Mouse (Mus musculus) B cell, adult 2 months (primary cell): Measurements from ENCODE around the gene Ppp1r10.

Experiments
- DNase-seq, 2 experiments: peaks; one replicate each; pipeline ENCODE4 v3.0.0; 2022

Gene Ppp1r10

DNA sequence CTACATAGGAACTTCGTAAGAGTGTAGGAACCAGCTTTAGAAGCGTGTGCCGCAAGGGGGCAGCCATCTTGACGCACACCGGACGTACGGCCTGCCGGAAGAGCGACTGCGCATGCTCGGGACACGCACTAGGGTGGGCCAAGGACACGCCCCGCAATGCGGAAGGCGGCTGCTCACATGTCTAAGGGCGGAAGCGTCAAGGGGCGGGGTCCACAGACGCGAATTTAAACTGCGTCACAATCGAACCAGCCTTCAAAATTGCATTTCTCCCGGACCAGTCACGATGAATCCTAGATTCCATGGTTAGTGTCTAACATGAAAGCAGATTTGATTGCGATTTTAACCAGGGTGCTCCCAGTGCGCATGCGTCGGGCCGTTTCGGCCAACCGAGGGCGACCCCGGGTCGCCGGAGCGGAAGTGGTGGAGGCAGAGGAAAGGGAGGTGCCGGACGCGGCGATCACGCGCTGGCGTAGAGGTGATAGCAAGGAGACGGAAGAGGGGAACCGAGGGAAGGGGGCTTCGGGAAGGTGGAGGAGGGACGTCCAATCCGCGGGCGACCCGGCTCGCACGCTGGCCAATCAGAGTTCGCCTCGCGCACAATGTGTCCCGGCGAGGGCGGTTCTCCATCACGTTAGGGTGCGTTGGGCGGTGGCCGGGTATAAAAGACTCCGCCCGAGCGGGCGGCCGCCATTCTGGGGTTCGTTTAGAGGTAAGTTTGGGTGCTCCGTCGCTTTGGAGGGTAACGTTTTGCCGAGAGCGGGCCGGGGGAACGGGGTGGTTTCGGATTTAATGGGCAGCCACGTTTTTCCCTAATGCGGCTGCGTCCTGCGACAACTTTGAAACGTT, at the start of gene Ppp1r10, which contains the start of gene Mrps18b:
Gene Ppp1r10 (plus strand): TSS at position 138 of the 846 bp plus-strand sequence.
Gene Mrps18b (minus strand): TSS at position 93 of the 846 bp plus-strand sequence.
- DNase-seq, result peak; percentile 97 to 98

DNA sequence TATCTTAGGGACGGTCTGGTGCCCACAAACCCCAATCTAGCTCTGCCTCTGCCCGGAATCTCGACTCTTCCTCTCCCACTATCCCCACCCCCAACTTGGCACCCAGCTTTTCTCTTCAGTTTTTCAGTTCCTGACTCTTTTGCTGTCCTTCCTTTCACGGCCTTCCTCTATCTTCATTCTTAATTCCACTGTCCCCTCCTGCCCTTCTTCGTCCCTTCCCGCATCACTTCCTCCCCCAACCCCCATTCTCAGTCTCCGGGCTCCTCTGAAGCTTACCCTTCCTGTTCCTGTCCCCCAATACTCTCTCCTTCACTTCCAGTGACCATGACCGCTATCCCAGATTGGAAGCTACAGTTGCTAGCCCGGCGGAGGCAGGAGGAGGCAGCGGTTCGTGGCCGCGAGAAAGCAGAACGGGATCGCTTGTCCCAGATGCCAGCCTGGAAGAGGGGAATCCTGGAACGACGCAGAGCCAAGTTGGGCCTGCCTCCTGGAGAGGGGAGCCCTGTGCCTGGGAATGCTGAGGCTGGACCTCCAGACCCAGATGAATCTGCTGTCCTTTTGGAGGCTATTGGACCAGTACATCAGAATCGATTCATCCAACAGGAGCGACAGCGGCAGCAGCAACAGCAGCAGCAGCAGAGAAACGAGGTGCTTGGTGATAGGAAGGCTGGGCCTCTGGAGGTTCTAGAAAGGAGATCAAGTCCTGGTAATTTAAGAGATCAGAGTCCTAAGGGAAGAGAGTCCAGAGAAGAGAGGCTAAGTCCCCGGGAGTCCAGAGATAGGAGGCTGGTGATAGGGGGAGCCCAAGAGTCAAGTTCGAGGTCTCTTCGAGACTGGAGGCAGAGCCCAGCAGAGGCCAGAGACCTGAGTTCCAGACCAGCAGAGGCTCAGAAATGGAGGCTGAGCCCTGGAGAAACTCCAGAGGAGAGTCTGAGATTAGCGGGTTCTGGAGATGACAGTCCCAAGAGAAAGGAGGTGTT, 49.0 kb upstream of the Ppp1r10 start:
- DNase-seq, result peak; percentile 66

DNA sequence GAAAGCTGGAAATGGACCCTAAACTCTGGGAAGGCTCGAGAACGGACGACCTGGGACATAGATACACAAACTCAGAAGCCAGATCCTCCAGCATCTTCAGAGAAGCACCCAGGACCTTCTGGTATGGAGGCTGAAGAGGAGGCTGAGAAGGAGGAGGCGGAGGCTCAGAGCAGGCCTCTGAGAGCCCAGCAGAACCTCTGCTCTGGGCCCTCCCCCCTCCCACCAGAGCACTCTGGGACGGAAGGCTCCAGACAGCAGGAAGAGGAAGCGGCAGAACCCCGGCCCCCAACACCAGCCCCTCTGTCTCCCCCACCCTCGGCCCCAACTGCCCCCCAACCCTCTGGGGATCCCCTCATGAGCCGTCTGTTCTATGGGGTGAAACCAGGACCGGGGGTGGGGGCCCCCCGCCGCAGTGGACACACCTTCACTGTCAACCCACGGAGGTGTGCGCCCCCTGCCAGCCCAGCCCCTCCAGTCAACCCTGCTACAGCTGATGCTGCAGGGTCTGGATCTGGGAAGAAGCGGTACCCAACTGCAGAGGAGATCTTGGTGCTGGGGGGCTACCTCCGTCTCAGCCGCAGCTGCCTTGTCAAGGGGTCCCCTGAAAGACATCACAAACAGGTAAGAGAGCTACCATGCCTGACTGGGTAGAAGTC, 47.9 kb upstream of the Ppp1r10 start:
- peak; percentile 49 to 50 for DNase-seq

DNA sequence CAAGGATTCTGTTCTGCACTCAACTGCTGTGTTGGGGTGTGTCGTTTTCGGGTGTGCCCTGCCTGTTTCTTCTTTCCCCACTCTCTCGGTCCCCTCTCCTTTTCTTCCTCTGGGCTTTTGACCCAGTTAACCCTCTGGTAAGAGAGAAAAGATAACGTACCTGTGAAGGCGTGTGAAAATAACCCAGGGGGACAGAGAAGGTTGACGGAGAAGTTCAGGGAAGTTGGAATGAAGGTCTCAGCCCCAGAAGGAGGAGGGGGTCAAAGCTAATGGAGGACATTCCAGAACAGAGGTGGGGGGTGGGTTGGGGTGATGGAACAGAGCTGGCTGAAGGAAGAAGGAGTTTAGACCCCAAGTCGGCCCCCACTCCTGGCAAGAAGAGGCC, 47.3 kb upstream of the Ppp1r10 start:
- DNase-seq, result peak; percentile 19 to 30

DNA sequence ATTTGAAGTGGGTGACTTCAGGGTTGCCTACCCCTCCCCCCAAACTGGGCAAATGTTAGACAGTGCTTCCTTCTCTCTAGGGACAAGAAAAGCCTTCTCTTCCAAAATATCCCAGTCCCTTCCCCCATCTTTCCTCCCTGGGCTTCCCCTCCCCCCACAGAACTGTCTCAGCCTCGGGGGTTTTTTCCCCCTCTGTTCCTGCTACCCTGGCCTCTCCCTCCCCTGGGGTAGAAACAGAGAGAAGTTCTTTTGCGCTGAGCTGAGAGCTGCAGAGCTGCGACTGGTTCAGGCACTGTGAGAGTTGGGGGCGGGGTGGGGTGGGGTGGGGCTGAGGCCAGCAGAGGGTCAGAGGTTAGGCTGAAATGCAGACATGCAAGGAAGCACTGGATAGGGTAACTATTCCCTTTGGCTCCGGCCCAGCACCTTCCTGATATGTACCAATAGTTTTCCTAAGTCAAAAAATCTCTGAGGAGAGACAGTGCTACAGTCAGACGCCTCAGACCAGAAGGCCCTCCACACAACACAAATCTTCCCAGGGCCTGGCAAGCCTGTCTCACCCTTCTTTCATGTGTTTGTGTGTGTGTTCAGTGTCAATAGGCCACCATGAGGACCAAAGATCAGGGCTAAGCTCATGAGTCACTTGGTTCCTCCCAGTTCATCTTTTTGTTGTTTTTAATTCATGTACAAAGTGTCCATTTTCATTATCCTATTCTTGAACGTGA, 46.7 kb upstream of the Ppp1r10 start:
- peak; percentile 21 to 29 for DNase-seq

DNA sequence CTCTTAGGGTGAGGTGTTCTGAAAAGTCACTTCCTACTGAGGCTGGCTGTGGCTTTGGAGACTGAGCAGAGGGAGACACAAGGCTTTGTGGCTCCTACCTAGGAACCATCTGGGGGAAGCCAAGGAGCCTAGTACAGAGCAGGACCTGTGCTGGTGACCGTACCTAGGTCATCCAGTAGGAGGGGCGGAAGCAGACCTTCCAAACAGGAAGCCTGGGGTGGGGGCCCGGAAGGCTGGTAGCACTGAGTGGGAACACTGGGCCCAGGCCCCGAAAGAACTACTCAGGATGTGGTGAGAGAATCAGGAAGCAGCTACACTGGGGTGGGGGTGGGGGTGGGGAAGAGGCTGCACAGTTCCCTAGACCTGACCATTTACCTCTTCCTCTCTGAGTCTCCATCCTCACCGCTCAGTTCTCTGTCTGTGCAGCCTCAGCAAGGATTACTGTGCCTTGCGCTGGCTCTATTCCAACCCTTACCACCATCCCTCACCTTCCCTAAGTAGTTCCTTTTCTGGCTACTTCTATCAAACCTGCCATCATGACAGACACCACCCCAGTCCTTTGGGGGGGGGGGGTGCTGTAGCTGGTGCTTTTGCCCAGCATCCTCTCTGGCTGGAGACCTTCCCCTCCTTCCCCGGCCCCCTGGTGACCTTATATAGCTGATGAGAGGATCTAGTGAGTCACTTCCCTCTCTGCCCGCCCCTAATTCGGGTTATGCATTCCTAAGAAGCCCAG, 45.9 kb upstream of the Ppp1r10 start:
- peak; percentile 81 to 84 for DNase-seq

DNA sequence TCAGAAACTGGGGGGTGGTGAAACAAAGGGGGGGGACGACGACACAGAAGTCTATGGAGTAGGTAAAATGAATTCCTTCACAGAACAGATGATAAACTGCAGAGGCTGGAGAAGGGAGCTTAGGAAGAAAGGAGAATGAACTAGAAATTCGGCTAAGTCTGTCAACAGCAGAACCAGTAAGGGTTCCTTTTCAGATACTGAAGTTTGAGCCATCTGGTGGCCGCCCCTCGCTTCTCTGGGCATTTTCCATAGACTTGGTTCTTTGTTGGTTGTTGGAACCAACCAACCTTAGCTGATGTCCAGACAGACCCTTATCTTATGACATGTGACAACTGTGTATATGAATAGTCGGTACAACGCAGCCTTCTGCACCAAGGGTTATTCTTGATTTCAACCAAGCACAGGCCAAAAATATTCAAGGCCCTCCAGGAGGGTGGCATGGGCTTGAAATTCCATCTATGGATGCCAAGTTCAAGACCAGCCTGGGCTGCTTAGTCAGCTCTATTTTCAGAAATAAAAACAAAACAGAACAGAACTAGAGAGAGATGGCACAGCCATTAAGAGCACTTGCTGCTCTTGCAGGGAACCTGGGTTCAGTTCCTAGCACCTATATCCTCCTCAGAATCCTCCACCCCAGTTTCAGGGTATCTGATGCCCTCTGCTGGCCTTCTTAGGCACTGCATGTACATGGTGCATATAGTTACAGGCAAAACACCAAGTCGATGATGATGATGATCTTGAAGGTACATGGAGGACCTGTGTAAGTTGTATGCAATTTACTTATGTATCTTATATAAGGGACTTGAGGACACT, 45.1 kb upstream of the Ppp1r10 start:
- peak; percentile 81 to 82 for DNase-seq

DNA sequence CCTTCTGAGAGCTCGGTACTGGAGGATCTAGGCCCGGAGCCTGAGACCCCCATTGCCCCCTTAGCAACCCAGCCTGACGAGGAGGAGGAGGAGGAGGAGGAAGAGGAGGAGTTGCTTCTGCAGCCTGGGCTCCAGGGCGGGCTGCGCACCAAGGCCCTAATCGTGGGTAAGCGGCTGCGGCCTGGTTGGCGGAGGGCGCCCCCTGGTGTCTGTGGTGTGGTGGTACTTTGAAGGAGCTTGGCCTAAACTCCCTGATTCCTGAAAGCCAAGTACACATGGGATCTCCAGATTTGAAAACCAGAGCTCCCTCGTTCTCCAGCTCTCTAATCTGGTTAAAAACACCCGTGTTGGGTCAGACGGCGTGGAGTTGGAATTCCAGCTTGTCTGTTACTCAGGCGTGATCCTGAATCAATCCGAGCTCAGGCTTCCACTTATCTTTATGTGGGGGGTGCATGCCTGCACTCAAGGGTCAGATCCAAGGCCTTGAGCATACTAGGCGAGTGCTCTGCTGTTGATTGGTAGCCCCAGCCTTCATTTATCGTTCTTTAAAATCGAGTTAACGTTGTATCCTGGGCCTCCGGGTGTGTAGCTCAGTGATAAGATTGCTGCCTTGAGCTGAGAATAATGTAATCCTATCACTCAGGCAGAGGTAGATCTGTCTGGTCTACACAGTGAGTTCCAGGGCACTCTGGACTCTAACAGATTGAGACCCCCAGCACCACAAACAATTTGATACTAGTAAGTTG, 42.3 kb upstream of the Ppp1r10 start:
- peak; percentile 93 to 94 for DNase-seq

DNA sequence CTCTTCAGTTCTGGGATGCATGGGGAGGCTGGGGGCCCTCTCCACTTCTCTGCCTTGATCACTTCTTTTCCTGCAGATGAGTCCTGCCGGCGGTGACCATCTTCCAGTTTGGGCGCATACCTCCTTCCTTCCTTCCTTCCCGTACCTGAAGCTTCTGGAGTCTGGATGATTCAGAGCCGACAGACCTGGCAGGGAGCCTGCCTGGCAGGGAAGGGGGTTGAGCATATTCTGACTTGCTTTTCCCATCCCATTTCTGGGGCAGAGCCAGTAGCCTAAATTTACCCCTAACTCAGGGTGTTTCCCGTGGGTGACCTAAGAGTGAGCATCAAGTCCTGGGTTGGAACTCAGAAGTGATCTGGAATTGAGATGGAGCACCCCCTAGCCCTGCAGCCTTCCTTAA, 41.5 kb upstream of the Ppp1r10 start:
- no peak for DNase-seq

DNA sequence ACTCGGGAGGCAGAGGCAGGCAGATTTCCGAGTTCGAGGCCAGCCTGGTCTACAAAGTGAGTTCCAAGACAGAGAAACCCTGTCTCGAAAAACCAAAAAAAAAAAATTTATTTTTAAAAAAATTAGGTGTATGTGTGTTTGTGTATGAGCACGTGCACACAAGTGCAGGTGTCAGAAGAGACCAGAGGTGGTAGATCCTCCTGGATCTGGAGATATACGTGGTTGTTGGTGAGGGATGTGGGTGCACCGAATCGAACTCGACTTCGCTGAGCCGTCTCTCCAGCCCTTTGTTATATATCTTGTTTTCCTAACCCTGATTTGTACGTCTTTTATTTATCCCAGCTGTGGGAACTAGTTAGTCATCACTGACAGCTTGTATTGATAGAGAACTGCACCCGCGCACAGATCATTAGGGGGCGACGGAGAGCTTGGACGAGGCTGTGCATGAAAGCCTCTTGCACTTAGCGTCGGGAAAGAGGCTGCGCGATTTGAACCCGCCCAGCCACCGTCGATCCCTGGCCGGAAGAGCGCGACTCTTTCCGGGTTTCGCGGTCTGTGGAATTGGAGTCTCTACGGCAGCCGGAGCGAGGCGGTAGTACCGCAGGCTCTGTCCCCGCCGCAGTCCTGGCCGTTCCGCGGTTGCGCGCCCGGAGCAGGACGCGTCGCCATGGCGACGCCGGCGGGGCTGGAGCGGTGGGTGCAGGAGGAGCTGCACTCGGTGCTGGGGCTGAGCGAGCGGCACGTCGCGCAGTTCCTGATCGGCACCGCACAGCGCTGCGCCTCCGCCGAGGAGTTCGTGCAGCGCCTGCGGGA, 36.8 kb upstream of the Ppp1r10 start, which contains the start of gene Dhx16:
Gene Dhx16 (plus strand): TSS at position 575 of the 813 bp plus-strand sequence.
- DNase-seq, result peak; percentile 91 to 93

DNA sequence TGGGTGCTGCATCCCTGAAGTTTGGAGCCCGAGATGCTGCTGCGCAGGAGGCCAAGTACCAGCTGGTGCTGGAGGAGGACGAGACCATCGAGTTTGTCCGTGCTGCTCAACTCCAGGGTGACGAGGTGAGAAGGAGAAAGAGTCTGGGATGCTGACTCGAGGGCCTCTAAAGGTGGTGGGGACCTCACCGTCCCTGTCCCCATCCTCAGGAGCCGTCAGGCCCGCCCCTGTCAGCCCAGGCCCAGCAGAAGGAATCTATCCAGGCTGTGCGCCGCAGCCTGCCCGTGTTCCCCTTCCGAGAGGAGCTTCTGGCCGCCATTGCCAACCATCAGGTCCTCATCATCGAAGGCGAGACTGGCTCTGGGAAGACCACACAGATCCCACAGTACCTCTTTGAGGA, 33.3 kb upstream of the Ppp1r10 start:
- DNase-seq, result no peak

DNA sequence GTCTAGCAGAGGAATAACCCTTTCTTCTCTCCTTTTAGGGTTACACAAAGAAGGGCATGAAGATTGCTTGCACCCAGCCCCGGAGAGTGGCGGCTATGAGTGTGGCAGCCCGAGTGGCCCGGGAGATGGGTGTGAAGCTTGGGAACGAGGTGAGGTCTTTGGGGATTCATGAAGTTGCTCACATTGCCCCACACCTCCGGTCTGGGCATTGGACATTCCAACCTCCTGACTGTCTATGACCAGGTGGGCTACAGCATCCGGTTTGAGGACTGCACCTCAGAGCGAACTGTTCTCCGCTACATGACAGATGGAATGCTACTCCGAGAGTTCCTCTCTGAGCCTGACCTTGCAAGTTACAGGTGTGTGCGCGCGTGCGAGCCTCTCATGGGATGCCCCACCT, 32.5 kb upstream of the Ppp1r10 start:
- no peak for DNase-seq

DNA sequence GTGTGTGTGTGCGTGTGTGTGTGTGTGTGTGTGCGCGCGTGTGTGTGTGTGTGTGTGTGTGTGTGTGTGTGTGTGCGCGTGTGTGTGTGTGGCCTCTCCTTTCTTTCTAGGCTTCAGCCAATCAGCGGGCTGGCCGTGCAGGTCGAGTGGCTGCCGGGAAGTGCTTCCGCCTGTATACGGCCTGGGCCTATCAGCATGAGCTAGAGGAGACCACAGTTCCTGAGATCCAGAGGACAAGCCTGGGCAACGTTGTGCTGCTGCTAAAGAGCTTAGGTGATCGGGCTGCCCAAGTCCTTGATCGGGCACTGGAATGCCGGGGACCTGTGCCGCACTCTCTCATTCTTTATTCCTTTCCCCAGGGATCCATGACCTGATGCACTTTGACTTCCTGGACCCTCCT, 28.5 kb upstream of the Ppp1r10 start:
- DNase-seq, result no peak

DNA sequence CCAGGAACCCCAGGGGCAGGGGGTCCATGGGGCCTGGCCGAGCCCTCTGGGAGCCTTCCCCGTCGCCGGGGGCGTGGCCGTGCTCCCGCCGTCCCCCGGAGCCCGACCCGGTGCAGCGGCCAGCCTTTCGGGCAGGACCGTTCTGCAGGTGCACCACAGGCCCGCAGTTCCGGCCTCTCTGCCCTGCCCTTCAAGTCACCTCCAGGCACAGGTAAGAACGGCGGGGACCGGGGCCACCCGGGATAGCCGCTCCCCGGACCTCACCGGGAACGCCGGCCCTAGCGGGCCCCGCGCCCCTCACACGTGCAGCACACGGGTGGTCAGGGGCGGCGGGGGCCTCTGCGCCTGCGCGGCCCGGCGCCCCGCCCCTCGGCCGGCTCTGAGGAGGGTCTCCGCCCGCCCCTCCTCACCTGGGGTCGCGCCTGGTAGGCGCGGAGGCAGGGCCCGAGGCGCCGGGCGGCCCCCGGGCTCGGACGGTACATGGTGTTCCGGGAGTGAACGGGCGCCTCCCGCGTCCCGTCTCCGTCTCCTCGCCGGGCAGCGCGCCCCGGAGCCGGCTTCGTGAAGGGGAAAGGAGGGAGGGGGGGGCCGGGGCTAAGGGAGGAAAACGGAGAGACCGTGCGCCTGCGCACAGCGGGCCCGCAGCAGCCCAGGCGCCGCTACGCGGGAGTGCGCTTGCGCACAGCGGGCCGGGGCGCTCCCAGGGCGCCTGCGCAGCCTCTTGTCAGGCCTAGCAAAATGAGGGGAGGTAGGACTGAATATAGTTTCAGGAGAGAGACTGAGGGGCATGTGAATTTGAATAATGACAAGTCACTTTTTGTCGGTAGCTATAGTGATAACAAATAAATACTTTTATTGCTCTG, 19.2 kb upstream of the Ppp1r10 start, which contains the start of gene 2310061I04Rik:
Gene 2310061I04Rik (minus strand): TSS at position 651 of the 863 bp plus-strand sequence.
- DNase-seq, result peak; percentile 92 to 93

DNA sequence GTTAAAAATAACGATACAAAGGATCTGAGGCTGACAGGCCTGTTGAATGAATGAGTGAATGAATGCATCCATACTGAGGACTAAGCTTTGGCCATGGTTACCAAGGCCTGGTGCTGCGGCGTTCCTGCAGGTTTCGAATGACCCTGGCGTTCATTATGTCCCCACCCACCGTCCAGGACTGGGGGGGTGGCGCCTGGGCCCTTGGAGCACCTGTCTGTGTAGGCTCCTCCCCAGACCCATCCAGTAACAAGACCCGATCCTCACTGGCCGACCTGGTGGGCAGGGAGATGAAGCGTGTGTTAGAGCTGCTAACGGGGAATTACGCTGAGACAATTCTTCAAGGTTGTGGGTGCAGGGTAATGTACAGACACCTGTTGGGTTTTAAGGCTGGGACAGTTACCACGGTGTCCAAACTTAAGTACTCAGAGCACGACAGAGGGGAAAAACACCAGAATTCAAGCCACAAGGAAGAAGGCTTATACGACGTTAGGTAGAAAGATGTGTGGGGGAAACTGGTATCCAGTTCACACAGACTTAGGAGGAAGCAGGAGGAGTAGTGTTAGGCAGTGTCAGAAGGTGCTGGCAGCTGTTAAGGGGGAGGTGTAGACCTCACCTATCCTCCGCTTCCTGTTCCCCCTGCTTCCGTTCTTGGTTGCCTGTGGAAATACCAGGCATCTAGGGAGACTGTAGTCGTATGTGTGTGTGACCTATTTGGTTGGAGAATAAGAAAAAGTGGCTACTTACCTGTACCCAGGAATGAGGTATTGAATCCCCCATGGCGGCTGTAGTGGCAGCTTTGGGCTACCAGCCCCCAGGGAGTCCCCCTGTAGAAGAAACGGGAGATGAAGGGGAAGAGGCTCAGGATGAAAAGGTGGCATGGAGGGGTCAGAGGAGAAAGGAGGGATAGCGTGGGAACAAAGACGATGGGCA, 18.3 kb upstream of the Ppp1r10 start:
- DNase-seq, result peak; percentile 21 to 32

DNA sequence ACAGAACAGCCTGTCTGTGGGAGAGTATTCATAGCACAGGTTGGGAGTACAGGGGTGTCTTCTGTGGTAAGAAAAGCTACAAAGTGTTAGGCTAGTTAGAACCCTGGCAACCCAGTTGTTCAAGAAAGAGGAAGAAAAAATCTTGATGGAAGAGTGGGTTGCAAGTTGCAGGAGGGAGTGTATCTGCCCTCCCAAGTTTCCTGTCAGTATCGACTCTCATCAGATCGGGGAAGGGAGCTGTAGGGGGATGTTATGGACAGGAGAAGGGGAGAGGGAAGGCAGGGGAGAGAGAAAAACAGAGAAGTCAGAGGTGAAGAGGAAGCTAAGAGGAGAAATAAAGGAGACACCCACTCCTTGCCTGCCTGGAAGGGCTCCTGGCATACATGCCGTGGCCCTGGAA, 15.6 kb upstream of the Ppp1r10 start:
- no peak for DNase-seq
